Mouse (Mus musculus): Measurements from ENCODE around the gene Ethe1. TPM values are rescaled to one million over a fixed set of nuclear protein-coding genes. Genes with fewer than 3 reads are reported as not detected.

The Ethe1 gene
- total and polyA plus RNA-seq, 3 experiments: 21.0 to 33.3 TPM; not detected in 1

- Histone ChIP-seq H3K79me2 (ENCODE audit: control insufficient read depth, insufficient read depth, low read length, poor library complexity) (peaks cover 5% of the 10 kb centered on the region), H3K9me3 (replicated peaks; ENCODE audit: insufficient read depth, low read length) (no peaks in the 10 kb centered on the region), H3K36me3 (ENCODE audit: control insufficient read depth in 1 of 2, insufficient read depth in 2 of 2, low read length in 2 of 2) (peaks cover 0 to 13% of the 10 kb centered on the region in 2 experiments; a peak in 2 of 4 replicates), H3K9ac (ENCODE audit: control insufficient read depth, low read depth, low read length, poor library complexity, severe bottlenecking) (peak overlapping the region; percentile 76), H3K4me3 (ENCODE audit: control insufficient read depth in 1 of 2, insufficient read depth in 1 of 2, low read depth in 2 of 2, low read length in 2 of 2) (peak overlapping the region; percentile 51 to 68), H3K27me3 (ENCODE audit: control insufficient read depth in 1 of 2, insufficient read depth in 2 of 2, low read length in 2 of 2) (no peaks in the 10 kb centered on the region), H3K27ac (ENCODE audit: control insufficient read depth, low read depth, low read length) (no peak overlapping the region), H3K4me1 (ENCODE audit: control insufficient read depth in 1 of 2, insufficient read depth in 2 of 2, low read length in 2 of 2) (peaks cover 2 to 21% of the 10 kb centered on the region in 2 experiments; a peak in 3 of 4 replicates)
- DNase-seq (ENCODE audit: low read depth, low spot score): no peak
- TF ChIP-seq MAFK (IDR thresholded peaks at IDR 0.05; ENCODE audit: borderline replicate concordance, low read depth, low read length) (no peak), HCFC1 (IDR thresholded peaks at IDR 0.05; ENCODE audit: low read depth, low read length) (no peak), MYC (IDR thresholded peaks at IDR 0.05; ENCODE audit: low read depth, low read length) (no peak), RAD21 (IDR thresholded peaks at IDR 0.05; ENCODE audit: low read depth, low read length) (no peak), SMC3 (IDR thresholded peaks at IDR 0.05; ENCODE audit: low read depth, low read length) (no peak), ZNF384 (IDR thresholded peaks at IDR 0.05; ENCODE audit: low read depth, low read length) (no peak), POLR2AphosphoS5 (IDR thresholded peaks at IDR 0.05; ENCODE audit: borderline replicate concordance, low read depth, low read length) (no peak), ETS1 (IDR thresholded peaks at IDR 0.05; ENCODE audit: low read depth, low read length) (no peak), ZC3H11A (IDR thresholded peaks at IDR 0.05; ENCODE audit: low read depth, low read length) (no peak), USF1 (IDR thresholded peaks at IDR 0.05; ENCODE audit: low read depth, low read length) (no peak), RCOR1 (IDR thresholded peaks at IDR 0.05; ENCODE audit: low read depth, low read length) (no peak), ZMIZ1 (IDR thresholded peaks at IDR 0.05; ENCODE audit: low read depth, low read length) (no peak), NRF1 (IDR thresholded peaks at IDR 0.05; ENCODE audit: insufficient read depth, low read depth, low read length, poor library complexity, severe bottlenecking) (no peak)
Observed at GRCm38 (mm10) chr7:24594309-24594803, 7.0 kb downstream of the Ethe1 start.

GRCm38 (mm10) chr7:24595464-24595863, 8.1 kb downstream of the Ethe1 start:
- Histone ChIP-seq H3K36me3 (ENCODE audit: control insufficient read depth in 1 of 2, insufficient read depth in 2 of 2, low read length in 2 of 2) (peaks cover 0 to 13% of the 10 kb centered on the region in 2 experiments; a peak in 2 of 4 replicates), H3K9me3 (replicated peaks; ENCODE audit: insufficient read depth, low read length) (no peaks in the 10 kb centered on the region), H3K79me2 (ENCODE audit: control insufficient read depth, insufficient read depth, low read length, poor library complexity) (peaks cover 5% of the 10 kb centered on the region), H3K9ac (ENCODE audit: control insufficient read depth, low read depth, low read length, poor library complexity, severe bottlenecking) (no peak overlapping the region), H3K4me3 (ENCODE audit: control insufficient read depth in 1 of 2, insufficient read depth in 1 of 2, low read depth in 2 of 2, low read length in 2 of 2) (no peak overlapping the region), H3K27me3 (ENCODE audit: control insufficient read depth in 1 of 2, insufficient read depth in 2 of 2, low read length in 2 of 2) (no peaks in the 10 kb centered on the region), H3K27ac (ENCODE audit: control insufficient read depth, low read depth, low read length) (no peak overlapping the region), H3K4me1 (ENCODE audit: control insufficient read depth in 1 of 2, insufficient read depth in 2 of 2, low read length in 2 of 2) (peaks cover 2 to 21% of the 10 kb centered on the region in 2 experiments; a peak in 3 of 4 replicates)
- DNase-seq (ENCODE audit: low read depth, low spot score): no peak
- TF ChIP-seq MAFK (IDR thresholded peaks at IDR 0.05; ENCODE audit: borderline replicate concordance, low read depth, low read length): no peak
- TF ChIP-seq POLR2AphosphoS2 (IDR thresholded peaks at IDR 0.05; ENCODE audit: low read length): no peak
- TF ChIP-seq ETS1 (IDR thresholded peaks at IDR 0.05; ENCODE audit: low read depth, low read length): no peak
- no peak for TF ChIP-seq MAX (IDR thresholded peaks at IDR 0.05; ENCODE audit: low read length)
- no peak for TF ChIP-seq MYC (IDR thresholded peaks at IDR 0.05; ENCODE audit: low read depth, low read length)
- TF ChIP-seq UBTF (IDR thresholded peaks at IDR 0.05; ENCODE audit: borderline replicate concordance, insufficient read depth, low read depth, low read length): no peak
- TF ChIP-seq TCF12 (IDR thresholded peaks at IDR 0.05; ENCODE audit: low read depth, low read length): no peak
- no peak for TF ChIP-seq E2F4 (IDR thresholded peaks at IDR 0.05; ENCODE audit: borderline replicate concordance, low read depth, low read length)
- TF ChIP-seq ZMIZ1 (IDR thresholded peaks at IDR 0.05; ENCODE audit: low read depth, low read length): no peak
- no peak for TF ChIP-seq POLR2AphosphoS5 (IDR thresholded peaks at IDR 0.05; ENCODE audit: borderline replicate concordance, low read depth, low read length)
- no peak for TF ChIP-seq MYB (IDR thresholded peaks at IDR 0.05; ENCODE audit: low read depth, low read length)
- no peak for TF ChIP-seq TBP (IDR thresholded peaks at IDR 0.05; ENCODE audit: low read depth, low read length)
- TF ChIP-seq GATA1 (IDR thresholded peaks at IDR 0.05; ENCODE audit: low read depth, low read length): no peak
- TF ChIP-seq CHD2 (IDR thresholded peaks at IDR 0.05; ENCODE audit: low read length): no peak
- no peak for TF ChIP-seq ZKSCAN1 (IDR thresholded peaks at IDR 0.05; ENCODE audit: low read depth, low read length)
- TF ChIP-seq CHD1 (IDR thresholded peaks at IDR 0.05; ENCODE audit: low read depth, low read length): no peak
- TF ChIP-seq SMC3 (IDR thresholded peaks at IDR 0.05; ENCODE audit: low read depth, low read length): no peak

All from MEL (cell line).